Mouse (Mus musculus) lung, postnatal 14 days (tissue): ENCODE data around the gene Cysrt1.
A peak's percentile ranks its signal among the peaks of the same experiment; 100 is the strongest.

Experiments
- DNase-seq: peaks from one replicate; pipeline ENCODE4 v3.0.0; 2021

Cysrt1 gene

GRCm38 (mm10) chr2:25242101-25242506 is at the start of gene Cysrt1, which contains the start of gene Rnf208:
Gene Cysrt1, minus strand, starts transcription at chr2:25242452.
Gene Rnf208, plus strand, starts transcription at chr2:25242255.
- DNase-seq = no peak

DNA sequence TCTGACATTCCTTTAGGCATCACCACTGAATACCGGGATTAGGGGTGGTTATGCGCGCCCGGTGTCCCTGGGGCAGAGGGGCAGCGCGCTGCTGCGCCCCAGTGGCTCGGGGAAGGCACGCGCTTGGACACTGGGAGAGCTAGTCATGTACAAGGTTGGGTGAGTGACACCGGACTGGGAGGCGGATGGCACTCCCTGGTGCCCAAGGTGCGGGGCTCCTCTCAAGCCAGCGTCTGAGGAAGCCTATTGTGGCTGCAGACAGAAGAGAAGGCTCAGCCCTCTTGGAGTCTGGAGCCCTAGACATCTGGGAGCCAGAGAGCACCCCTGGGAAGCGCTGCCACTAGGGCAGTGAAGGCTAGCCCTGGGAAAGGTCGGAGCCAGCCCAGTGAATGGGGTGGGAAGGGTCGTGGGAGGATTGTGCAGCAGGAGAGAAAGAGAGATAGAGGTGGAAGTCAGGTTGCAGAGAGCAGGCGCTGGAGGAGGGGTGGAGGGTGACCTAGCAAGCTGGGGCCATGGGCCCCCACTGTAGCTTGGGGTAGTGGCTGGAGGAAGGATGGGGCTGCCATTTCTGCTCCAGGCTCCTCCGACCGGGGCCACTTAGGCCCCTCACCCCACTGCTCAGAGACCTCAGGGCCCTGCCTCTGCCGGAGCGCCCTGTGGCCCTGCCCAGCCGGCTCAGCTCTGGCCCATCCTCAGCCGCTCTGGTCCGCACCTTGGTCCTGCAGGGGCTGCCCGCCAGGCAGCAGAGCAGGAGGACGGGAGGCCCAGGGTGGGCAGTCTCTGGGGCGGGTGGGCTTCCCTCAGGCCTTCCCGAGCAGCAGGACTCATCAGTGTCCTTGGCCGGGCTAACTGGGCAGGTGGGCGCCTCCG is 49.2 kb upstream of the Cysrt1 start:
- peak; percentile 15 for DNase-seq

DNA sequence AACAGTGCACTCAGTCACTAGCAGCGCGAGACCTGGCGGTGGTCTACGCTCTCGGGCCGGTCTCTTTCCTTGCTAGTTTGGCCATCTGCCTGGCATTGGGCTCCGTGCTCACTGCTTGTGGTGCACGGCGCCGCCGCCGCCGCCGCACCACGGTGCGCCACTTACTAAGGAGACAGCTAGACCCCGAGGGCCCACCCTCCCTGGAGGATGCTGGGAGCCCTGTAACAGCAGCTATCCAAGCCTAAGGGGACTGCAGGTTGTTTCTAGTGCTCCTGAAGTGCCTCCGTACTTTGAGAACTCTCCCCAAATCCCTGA is 48.5 kb upstream of the Cysrt1 start:
- peak; percentile 19 for DNase-seq

- peak; percentile 16 for DNase-seq
These were observed 48.0 kb upstream of the Cysrt1 start for GRCm38 (mm10) chr2:25290101-25290815.

DNA sequence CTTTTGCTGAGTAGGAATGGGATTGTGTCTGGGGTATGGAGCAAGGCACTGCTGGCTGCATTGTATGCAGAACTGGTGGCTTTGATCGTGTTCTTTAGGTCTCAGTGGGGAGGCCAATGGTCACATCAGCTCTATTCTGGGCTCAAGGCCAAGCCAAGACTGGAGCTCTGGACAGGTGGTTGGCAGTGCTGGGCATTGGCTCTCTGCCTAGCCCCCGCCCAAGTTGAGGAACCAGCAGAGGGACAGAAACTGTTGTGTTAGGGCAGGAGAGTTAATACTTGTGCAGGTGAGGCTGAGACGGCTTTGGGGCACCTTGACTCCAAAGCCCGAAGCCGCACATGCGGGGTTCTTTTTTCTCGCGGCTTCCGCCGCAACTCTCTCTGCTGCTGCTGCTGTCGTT is 47.4 kb upstream of the Cysrt1 start, which contains the start of gene Lrrc26:
TSS of gene Lrrc26 (plus strand) at position 265 of the 400 bp plus-strand sequence.
- peak; percentile 44 for DNase-seq

GRCm38 (mm10) chr2:25288734-25289345 is 46.6 kb upstream of the Cysrt1 start:
- no peak for DNase-seq

- no peak for DNase-seq
These were observed 45.8 kb upstream of the Cysrt1 start, which contains the start of gene Tmem210 for GRCm38 (mm10) chr2:25287927-25288649. Gene Tmem210, plus strand, starts transcription at chr2:25288145.

DNA sequence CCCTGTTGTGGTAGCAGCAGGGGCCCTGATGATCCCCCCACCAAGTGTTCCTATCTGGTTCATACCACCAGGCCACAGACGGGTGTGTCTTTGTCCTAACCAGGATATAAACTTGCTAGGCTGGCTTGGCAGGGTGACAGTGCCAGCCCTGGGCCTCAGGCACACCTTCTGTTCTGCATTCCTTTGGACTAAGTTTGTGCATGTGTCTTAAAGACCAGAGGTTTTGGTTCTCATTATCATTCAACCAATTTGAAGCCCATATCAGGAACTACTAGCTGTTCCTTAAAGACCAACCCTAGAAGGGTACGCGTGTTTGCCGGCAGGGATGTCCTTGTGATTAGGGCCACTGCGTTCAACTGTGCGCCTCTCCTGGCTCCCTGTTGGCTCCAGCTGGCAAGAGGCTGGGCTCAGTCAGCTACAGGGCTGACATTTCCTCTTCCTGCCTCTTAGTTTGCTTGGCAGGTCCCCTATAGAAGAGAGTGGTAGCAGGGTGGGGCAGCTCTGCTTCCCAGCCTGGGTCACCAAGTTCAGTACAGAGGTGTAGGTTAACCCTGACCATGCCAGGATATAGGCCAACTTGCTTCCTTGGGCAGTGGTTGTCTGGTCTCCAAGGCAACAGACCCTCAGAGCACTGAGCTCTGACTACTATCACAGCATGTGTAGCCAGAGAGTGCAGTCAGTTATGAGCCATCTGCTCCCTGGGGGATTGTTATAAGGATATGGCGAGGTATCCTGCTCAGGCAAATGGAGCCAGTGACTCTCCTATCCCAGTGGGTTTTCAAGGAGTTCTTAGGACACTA is 44.8 kb upstream of the Cysrt1 start:
- peak; percentile 58 for DNase-seq

DNA sequence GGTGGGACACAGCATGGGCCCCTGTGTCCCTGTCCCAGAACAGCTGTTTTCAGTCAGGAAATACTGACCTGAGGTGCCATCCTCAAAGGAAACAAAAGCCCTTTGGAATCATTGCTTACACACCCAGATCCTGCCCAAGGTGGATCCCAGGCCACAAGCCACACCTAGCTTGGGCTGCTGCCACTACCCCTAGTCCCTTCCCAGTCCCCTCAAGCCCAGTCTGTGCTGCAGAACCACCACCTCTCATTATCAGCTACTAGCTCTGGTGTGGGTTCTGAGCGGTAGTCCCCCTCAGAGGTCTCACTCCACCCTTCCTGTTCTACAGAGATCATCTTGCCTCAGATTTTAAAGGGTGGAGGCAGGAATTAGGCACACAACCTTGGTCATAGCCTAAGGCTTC is 44.1 kb upstream of the Cysrt1 start:
- DNase-seq = no peak

DNA sequence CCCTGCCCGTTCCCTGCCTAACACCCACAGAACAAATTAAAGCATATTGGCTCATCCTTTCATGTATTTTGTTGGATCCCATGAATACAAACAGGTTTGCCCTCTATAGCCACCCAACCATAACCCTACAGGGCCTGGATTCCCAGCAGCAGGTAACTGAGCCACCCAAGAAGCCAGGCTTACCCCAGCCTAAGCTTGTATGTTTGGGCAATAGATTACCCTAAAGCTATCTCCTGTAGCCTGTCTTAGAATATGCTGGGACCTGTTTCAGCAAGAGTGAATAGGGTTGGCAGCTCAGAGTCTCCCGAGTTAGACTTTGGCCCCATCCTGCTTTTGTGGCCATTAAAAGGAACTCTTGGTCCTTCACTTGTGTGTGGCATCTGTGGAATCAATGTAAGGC is 43.3 kb upstream of the Cysrt1 start:
- DNase-seq = no peak

GRCm38 (mm10) chr2:25278928-25279882 is 37.0 kb upstream of the Cysrt1 start:
- DNase-seq = peak; percentile 91

GRCm38 (mm10) chr2:25273010-25273409 is 30.8 kb upstream of the Cysrt1 start:
- DNase-seq = no peak

DNA sequence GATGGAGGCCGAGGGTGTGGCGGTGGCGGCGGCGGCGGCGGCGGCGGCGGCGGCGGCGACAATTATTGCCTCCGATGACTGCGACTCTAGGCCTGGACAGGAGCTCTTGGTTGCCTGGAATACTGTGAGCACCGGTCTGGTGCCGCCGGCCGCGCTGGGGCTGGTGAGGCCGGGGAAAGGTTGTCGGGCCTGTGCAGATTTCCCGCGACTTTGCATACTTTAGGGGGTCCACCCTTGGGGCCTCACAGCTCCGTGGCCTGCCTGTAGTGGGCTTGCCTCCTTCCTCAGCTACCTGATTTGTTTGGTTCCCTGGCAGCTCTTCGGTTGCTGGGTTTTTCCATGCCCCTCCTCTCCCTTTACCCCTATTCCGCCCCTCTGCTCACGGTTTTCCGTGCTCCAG is 30.3 kb upstream of the Cysrt1 start:
- DNase-seq = no peak

- peak; percentile 99 for DNase-seq
These were observed 29.7 kb upstream of the Cysrt1 start, which contains the start of the genes Ssna1 and Anapc2 for GRCm38 (mm10) chr2:25271827-25272511. Gene Ssna1, minus strand, starts transcription at chr2:25272438. Gene Anapc2, plus strand, starts transcription at chr2:25272478.

- no peak for DNase-seq
These were observed 25.6 kb upstream of the Cysrt1 start for GRCm38 (mm10) chr2:25267746-25268309.

DNA sequence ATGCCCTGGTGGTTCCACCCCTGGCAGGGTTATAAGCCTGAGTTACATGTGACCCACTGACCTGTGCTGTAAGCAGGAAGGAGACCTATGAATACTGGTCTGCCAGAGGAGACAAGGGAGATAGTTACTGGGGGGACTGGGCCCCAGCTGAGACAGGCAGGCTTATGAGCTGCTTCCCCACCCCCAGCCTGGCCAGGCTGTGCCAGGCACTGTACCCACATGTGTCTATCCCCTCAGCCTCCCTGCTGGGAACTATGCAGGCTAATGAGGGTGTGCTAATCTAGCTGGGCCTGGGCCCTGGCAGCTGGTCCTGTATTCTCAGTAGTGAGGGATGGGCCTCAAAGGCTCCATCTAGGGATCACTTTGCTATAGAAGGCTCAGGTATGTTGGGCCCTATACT is 25.0 kb upstream of the Cysrt1 start:
- DNase-seq = no peak

DNA sequence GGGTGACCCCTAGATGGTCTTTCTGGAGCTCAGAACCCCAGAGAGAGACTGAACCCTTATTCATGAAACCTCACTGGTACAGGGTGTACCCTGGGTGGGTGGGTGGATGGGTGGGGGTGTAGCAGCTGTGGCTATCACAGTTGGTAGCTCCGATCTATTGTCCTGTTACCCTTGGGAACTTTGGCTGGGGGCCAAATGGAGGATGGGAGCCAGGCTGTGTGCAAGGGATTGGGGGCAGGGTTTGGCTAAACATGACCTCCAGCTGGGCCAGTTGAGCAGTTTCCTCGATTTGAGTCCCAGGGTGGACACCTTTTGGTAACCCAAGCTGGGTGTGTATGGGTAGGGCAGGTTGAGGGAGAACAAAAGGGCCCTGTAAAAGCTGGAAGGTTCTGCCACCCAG is 24.5 kb upstream of the Cysrt1 start:
- peak; percentile 37 for DNase-seq

GRCm38 (mm10) chr2:25265897-25266656 is 23.8 kb upstream of the Cysrt1 start:
- DNase-seq = no peak

- no peak for DNase-seq
These were observed 22.6 kb upstream of the Cysrt1 start for GRCm38 (mm10) chr2:25264851-25265250.
